Mouse (Mus musculus) activated CD4-positive, CD25-positive, alpha-beta regulatory T cell, adult 4 months (primary cell): ENCODE measurements around the gene Polr2l. TPM values are rescaled to one million over a fixed set of nuclear protein-coding genes. Genes with fewer than 3 reads are reported as not detected.

Experiments
- ATAC-seq: one replicate; pipeline ENCODE4 v1.8.0; 2017
- polyA plus RNA-seq, 2 experiments: library from polyadenylated mRNA; unstranded; fragments of 100-300 nt; shearing (Covaris generic); gene quantifications; one replicate each; pipeline ENCODE4 v1.2.1; 2017

Gene Polr2l
- polyA plus RNA-seq, 2 experiments from 2014 or later = 22.3 to 22.6 TPM

DNA sequence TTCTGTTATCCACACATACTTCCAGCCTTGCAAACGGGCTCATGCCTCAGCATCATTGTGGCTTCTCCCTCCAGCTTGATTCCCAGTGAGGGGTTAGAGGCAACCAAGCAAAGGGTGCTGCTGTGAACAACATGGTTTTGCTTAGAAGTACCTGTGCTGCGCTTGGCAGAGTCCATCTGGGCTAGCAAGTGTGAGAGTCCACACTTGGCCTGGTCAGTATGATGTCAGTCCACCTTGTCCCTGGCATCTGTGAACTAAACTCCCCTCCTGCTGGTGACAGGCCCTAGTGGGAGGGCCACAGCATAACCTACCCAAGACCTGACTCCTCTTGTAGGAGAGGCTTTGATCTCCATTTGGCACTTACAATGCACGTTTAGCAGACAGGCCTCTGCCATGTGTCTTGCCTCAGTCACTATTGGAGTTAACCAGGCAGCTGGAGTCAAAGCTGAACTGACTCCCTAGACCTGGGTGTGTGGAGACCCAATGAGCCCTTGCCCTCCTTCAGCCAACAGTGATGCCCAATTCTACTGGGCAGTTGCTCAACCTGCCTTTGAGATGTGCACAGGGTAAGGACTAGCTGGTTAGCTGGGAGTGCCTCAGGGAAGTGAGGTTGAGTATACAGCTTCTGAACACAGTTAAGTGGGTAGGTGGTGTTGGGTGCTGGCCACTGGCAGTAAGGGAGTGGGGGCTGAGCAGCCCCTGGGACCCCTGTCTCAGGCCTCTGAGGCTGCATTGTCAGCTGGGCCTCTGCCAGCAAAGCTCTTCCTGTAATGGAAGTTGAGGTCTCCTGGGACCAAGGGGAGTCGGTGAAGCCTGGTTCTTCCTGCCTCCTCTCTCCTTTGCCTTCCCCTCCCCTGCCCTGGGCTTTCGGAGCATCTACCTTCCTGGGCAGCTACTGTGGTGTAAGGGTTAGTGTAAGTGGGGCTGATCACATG, 9.5 kb upstream of the Polr2l start:
- no peak for ATAC-seq

DNA sequence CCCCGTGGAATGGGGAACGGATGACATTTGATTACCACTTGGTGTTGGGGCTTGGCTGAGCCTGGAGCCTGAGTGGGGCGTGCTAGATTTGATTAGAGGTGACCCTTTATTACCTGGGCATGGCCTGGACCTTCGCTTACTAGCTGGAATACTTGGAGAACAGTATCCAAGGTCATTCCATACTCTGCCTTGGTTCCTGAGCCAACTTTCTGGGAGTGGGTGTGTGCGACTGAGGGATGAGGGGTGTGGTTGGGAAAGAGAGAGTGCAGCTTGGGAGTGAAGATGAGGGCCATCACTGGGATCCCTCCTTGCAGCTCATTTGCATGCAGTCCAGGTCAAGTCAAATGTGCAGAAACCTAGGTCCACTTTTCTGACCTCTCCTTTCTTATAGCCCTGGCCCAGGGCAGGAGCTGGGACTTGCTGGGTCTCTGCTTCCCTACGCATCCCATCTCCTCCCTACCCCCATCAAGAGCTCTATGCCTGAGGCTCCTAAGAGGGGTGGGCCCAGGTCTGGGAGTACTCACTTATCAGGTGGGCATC, 8.3 kb upstream of the Polr2l start:
- ATAC-seq = no peak

DNA sequence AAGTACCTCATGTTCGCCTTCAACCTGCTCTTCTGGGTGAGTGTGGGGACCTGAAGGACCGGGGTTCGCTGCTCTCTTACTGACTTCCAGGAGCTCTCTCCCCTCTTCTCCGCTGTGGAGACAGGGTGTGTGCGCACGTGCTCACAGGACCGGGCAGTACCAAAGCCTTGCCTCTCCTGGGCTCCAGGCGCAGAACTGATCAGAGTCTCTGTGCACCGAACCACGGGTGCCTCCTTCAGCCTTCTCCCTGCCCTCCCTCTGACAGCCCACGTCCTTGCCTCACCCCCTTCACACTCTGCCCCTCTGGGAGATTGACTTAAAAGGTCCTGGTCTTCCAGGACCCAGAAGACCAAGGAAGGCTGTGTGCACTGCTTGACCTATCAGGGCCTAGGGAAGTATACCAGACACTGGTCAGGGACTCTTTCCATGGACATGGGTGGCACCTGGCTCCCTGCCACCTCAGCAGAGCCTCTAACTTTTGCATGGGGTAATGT, 7.6 kb upstream of the Polr2l start:
- no peak for ATAC-seq

DNA sequence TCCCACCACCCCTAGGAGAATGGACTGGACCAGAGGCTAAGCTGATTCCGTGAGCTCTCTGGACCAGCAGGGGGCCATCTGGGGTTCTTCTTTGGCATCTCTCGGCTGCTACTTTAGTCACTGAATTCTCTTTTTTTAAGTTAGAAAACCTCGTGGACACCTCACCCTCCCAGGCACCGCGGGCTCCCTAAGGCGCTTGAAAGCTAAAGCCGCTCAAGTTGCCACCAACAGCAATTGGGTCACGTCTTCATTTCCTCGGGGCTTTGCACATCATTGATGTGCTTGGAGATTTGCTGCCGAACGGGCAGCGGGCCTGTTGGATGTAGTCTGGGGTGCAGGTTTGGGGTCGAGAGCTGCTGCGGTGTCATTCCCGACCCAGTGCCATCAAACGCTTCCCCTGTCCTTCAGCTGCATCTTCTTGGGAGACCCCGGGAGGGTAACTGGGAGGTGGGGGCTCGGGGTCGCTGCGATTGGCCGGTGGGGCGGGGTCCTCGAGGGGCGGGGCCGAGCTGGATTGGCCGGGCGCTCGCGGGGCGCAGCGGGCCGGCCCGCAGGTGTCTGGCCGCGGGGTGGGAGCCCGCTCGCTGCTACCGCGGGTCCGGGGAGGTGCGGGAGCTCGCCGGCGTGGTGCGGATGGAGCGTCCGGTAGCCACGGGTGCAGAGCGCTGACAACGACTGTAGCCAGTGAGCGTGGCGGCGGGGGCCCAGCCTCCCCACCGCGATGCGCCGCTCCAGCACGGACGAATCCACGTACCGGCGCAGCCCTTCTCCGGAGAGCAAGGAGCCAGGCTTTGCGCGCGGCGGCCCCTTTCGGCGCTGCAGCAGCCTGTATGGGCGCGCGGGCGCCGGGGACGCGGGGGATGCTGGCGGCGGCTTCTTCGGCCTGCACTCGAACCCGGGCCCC, 6.8 kb upstream of the Polr2l start:
- no peak for ATAC-seq

DNA sequence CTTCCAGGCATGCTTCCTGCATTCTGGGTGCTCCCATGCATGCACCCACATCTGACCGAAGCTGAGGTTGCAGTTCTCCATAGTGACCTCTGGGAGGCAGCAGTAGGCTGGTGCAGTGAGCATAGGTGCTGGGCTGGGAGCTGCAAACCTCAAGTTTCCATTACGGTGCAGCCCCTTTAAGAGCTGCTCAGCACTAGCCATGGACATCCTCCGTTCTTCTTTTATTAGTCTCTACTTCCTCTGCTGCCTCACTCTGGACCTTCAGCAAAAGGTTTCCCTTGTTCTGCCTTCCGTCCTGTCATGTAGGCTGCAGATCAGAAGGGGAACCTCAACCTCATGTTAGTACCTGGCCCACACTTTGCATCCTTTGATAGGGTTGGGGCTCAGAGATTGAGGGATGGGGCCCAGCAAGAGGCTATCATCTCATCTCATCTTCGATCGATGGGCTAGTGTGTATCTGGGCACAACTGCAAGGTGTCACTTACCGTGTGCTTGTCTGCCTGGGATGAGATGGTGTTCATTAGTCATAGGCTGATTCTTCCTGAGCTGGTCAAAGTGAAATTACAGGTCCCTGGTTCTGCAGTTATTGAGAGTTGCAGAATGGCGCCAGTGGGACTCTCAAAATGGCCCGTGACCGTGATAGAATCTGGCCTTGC, 6.0 kb upstream of the Polr2l start:
- peak; percentile 93 for ATAC-seq

DNA sequence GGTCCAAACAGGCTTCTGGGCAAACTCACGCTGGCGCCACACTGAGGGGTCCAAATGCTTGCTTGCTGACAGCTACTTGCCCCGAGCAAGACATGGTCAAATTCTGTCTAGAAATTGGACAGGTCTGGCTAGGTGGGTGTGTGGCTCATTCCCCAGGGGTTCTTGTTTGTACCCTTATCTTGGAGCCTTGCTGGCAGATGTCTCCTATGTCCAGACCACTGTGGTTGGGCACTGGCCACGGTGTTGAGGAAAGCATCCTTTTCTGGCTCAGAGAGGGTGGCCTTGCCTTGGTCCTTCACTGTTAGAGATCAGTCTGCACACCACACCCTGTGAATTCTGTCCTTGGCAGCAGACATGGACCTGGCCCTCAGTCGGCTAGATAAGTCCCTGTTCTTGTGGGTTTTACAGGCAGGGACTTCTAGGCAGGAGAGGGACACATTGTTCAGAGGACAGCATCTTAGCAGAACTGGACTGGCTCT, 3.4 kb upstream of the Polr2l start:
- ATAC-seq = no peak

DNA sequence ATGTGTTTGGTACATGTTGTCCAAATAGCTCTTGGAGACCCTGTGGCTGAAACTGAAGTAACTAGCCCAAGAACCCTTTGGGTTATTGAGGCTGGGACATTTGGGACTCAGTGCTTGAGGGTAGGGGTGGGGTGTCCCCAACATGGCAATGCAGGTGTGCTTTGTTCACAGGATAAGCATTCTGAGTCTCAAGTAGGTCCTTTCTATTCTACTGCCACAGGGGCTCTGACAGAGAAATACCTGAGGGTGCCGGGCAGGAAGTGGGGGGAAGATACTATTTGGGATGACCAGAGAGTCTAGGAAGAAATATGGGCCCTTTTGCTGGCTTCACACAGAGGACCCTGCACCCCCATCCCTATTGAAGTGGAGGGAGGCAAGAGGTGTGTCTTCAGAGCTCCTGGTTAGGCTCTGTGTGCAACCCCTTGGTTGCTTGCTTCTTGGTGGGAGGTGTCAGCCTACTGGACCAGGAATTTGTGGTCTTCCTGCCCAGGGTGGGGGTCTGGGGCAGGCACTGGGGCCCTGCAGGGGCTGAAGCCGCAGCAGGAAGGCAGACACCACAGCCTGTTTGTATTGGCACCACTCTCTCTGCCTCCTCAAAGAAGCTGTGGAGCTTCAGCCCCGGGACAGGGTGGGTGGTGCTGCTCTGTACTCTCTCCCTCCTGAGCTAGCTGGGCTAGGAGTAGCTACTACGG, 2.8 kb upstream of the Polr2l start:
- ATAC-seq = no peak

DNA sequence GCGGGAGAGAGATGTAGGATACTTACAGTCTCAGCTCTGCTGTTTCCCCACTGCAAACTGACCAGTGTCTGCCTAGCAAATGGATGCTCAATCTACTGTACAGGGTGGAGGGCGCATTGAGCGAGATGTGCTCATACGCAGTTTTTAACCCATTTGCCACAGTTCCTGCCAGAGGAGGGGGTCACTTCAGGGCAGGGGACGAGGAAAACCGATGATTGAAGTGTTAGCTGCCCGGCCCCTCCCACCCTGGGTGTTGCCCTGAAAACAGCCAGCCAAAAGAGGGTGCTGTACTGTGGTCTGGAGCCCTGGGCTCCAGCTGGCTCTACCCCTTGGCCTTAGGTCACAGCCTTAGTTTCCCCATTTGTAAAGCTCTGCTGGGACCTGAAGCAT, 2.0 kb upstream of the Polr2l start:
- ATAC-seq = no peak

DNA sequence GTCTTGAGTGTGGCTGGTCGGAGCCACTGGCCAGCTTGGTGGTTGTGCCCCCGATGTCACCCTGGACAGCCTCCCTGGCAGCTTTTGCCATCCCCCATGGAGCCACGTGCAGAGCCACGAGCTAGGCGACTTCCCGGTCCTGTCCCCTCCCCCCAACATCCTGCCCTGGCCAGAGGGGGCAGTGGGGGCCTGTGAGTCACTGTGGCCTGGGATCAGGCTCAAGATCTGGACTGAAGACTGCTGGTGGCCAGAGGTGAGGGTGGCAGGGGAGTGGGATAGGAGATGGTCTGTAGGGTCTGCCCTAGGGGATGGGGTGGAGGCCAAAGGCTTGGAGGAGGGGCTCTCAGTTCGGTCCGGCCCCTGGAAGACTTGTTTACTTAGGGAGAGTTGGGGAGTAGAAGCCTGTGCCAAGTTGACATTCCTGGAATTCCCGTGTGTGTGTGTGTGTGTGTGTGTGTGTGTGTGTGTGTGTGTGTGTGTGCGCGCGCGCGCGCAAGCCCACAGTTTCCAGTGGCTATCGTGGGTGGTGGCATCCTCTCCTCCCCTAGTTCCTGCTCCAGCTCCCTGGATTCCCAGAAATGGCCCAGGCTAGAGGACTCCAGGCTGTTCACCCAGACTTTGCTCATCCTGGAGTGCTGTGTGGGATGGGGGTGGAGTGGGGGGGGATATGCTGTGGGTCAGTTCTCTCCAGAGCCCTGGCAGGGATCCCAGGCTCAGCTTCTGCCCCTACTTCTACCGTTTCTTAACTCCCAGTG, 1.5 kb upstream of the Polr2l start:
- no peak for ATAC-seq

DNA sequence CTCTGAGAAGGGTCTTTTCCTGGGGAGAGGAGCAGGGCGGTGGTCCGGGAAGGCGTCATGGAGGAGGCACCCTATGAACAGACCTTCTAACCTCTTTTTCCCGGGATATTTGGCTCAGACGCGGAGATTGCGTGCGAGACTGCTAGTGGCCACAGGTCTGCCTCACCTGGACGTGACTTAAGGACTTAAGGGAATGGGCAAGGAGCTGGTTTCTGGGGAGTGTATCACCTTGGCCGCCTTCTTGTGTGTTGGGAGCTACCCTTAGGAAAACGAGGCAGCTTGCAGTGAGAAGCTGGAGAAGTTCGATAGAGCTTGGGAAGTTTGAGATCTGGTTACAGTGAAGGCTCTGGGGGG, 850 bp upstream of the Polr2l start:
- ATAC-seq = no peak

DNA sequence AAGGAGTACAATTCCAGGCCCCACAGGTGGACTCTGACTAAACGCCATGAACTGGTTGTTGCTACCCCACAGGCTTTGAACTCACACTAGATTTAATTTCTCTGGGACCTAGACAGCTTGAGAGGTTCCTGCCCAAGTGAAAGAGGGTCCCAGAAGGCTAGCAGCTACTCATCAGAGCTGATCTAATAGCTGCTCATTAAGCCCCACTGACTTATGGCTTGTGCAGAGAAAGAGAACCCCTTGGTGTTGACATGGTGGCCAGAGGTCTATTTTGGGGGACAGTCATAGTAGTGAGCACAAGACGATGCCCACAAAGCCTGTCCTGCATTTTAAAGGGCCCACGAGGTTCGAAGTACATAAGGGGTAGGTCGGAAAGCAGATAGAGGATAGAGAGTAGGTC, 772 bp downstream of the Polr2l start:
- ATAC-seq = no peak

DNA sequence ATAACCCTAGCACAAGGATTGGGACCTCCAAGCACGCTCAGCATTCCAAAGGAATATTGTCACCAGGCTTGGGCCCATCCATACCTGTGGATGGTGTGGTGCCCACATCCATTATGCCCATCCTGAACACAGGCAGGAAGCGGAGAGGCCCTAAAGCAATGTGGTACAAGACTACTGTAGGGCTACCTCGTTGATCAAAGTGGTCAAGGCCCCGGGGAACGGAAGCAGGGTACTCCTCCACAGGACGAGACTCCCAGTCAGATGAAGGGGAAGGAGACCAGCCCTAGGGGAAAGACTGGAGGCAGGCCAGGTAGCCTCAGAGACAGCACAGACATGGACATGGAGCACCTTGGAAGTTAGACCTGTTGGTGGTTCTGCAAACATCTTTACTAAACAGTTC, 2.2 kb downstream of the Polr2l start:
- no peak for ATAC-seq

DNA sequence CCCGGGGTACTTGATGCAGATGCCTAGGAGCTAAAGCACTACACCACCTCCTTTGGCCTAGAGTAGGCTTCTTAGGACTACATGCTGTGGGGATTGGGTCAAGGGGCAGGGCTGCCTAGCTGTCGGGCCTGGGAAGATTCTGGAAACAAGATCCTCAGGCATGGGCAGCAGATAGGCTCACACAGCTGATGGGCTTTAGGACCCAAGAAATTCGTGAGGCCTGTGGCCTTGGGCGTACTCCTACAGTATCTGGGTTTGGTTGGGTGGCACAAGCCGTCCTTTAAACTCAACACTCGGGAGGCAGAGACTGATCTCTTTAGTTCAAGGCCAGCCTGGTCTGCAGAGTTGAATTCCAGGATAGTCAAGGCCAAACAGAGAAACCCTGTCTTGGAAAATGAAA, 2.7 kb downstream of the Polr2l start:
- ATAC-seq = no peak

DNA sequence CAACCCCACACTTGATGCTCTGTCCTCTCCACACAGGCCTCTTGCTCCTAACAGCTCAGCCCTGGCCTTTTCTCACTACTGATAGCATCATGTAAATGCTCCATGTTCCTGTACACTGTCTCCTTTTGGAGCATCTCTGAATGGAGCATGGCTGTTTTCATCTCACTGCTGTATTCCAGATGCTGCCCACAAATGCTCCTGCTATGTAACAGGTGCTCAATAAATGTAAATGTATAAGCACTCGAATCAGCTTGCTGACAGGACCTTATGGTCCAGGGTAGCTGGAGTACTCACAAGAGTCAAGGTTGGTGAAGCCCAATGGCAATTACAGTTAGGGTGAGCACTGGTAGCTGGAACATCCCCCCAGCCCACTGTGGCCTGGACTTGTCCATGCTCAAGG, 3.7 kb downstream of the Polr2l start:
- no peak for ATAC-seq

DNA sequence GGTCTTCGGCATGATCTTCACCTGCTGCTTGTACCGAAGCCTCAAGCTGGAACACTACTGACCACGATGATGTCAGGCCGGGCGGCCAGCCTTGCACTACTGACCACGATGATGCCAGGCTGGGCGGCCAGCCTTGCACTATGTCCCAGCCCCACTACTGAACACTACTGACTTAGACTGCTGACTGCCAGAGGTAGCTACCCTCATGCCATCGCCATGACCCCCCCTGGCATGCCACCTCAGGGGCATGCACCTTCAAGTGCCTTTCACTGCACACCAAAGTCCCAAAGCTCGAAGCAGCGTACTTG, 4.3 kb downstream of the Polr2l start:
- no peak for ATAC-seq

DNA sequence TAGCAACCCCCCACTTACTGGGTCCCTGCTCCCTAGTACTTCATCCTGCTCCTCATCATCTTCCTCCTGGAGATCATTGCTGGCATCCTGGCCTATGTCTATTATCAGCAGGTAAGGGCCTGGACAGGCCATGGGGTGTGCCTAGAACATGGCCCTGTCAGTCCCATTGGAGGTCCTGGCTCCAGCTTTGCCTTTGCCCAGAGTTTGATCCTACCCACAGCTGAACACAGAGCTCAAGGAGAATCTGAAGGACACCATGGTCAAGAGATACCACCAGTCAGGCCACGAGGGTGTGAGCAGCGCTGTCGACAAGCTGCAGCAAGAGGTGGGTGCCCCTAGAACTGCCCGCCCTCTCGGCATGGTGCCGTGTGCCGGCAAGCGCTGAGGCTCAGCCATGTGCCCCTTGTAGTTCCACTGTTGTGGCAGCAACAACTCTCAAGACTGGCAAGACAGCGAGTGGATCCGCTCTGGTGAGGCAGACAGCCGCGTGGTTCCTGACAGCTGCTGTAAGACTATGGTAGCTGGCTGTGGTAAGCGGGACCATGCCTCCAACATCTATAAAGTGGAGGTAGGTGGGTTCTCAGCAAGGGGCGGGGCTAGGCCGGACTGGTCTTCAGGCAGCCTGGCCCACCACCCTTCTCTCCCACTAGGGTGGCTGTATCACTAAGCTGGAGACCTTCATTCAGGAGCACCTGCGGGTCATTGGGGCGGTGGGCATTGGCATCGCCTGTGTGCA, 4.9 kb downstream of the Polr2l start:
- no peak for ATAC-seq

DNA sequence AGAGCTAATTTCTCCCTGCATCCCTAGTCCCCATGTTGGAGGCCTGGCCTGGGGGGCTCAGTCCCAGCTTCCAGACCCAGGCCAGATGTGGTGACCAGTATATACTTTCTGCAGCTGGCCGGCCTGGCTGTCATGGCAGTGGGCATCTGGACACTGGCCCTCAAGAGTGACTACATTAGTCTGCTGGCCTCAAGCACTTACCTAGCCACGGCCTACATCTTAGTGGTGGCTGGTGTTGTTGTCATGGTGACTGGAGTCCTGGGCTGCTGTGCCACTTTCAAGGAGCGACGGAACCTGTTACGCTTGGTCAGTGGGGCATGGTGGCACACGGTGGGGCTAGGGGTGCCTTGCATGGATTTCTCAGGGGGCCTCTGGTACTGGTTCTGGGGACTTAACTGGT, 5.6 kb downstream of the Polr2l start:
- ATAC-seq = no peak

DNA sequence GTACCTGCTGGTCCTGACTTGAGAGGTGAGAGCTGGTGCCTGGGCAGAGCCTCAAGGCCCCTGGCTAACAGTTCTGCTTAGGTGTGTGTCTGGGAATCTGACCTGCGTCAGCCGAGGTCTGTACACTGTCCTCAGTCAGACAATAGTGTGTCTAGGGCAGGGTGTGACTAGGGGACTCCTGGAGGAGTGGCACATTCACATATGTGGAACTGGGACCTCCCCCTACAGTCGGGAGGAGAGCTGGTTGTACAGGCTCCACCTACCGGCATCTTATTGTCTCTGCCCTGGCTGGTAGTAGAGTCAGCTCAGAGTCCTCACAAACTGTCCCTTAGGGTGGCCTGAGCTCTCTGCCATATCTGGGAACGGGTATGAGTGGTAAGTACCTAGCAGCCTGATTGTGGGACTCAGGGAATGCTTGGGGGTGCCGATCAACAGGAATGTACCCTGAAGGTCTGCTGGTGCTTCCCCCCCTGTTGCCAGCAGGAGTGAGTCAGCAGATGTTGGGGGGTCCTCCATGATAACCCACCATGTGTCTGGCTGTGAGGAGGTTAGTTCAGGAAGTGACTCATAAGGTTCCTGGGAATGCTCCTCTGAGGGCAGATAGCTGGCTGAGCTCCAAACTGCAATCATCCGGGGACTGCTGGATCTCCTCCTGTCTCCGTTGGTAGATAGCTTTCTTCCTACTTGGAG, 6.3 kb downstream of the Polr2l start:
- ATAC-seq = peak; percentile 60

DNA sequence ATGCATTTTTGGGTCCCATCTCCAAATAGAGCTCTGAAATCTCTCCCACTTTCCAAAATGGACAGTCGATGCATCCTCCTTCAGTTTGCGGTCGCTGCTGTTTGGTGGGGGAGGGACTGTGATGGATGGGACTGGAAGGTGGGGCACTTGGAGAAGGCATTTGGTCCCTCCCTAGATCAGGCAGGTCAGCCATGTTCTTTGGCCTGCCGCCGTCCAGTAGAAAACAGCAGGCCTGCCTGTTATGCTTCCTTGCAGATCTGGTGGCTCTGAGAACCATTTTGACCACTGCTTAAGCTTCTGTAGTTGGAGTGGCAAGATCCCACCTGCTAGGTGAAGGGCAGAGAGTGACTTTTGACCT, 6.8 kb downstream of the Polr2l start:
- ATAC-seq = no peak
